Mouse (Mus musculus) thymus, postnatal 36 days (tissue): Measurements from ENCODE around the gene Olfr1085.
"Not testable (repeated sequence)": the region's sequence is repeated elsewhere in the genome, so short reads cannot be mapped to it uniquely, and the experiment has no call there.

Experiments
- DNase-seq, 2 experiments: peaks; one replicate each; pipeline ENCODE4 v3.0.0; 2022; ENCODE audit warnings: mixed read lengths in 2 of 2

The Olfr1085 gene

DNA sequence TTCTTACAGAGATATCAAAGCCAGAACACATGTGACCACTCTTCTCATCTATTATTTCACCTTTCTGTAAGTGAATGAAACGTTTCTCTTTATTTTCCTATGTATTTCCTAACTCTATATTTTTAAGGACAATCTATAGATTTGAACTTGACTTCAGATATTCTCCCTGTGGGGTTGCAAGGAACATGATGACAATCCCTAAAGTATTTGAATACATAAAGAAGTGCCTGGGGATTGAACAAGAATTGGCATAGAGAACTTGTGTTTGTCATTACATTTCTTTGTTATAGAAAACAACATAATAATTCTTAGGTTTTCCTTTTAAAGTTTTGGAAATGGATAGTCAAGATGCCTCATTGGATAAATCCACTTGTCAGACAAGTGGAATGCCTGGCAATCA is at the start of gene Olfr1085:
Olfr1085 (minus strand) TSS at position 101 of the 400 bp plus-strand sequence.
- DNase-seq: no peak

DNA sequence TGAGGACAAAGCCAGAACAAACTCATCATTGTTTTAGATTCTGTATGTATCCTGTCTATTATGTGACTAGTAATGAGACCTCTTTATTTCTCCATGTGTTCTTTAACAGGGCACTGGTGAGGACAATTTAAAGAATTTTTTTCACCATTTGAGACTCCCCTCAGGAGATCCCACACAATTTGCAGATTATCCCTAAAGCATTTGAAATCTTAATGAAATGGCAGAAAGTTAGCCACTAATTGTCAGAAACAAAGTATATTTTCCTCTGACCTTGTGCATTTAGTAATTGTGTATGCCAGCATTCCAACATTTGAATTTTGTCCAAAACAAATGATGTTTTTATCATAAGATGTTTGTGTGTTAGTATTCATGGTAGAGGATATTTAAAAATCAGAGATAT is 36.5 kb upstream of the Olfr1085 start, which contains the start of gene Olfr1087:
Olfr1087 (minus strand) TSS at position 101 of the 400 bp plus-strand sequence.
- DNase-seq: no peak

DNA sequence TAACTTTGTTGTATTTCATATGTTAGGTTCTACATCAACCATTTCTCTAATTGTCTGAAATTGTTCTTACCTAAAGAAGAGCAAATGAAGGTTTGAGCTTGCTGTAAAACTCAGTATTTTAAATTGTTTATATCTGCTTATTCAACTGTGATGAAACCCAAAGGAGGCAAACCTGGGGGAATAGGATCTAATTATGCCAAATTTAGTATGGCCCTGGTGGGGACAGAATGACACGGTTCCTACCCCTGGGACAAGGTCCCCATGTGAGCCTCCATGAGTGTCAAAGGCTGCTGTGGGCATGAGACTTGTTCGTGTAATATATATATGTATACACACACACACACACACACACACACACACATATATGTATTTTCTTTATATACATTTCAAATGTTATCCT is 18.2 kb upstream of the Olfr1085 start, which contains the start of gene Olfr1086:
Olfr1086 (minus strand) TSS at position 101 of the 400 bp plus-strand sequence.
- DNase-seq: no peak

DNA sequence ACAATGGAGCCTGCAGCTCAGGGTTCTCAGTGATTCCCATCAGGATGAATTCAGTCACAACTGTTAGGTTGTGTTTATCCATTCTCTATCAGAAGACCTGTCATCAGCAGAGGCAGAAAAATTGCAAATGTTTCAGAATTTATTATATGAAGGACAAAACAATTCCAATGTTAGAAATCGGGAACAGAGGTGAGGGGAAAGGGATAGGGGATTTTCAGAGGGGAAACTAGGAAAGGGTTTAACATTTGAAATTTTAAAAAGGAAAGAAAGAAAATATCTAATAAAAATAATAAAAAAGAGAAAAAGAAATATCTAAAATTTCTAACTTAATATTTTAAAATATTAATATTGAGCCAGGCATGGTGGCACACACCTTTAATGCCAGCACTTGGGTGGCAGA is 22.2 kb downstream of the Olfr1085 start, which contains the start of gene Olfr1084:
Olfr1084 (minus strand) TSS at position 101 of the 400 bp plus-strand sequence.
- not testable (repeated sequence) for DNase-seq
